Mouse (Mus musculus) frontal cortex, adult (tissue): ENCODE data around the gene 6030408B16Rik.
A peak's percentile ranks its signal among the peaks of the same experiment; 100 is the strongest.

Source experiments
- ATAC-seq: cut with Nextera tagmentation; 2 replicates; pipeline ENCODE4 v1.9.2; 2017; ENCODE audit warnings: mild to moderate bottlenecking, moderate library complexity, mixed read lengths; ENCODE audit not compliant: low TSS enrichment

6030408B16Rik gene

DNA sequence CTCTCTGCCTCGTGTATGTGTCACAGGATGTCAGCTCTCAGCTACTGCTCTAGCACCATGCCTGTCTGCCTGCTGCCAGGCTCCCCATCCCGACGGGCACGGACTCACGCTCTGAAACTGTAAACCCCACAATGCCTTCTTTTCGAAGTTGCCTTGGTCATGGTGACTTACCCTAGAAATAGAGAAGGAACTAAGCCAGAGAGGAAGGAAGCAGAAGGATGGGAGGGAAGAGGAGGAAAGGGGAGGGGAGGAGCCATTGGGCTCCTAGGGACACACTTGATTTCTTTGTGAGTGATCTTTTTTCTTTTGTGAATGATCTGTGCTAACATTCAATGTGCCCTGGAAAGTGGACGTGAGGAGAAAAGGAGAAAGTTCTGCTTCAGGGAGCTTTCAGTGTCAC is 5.0 kb downstream of the 6030408B16Rik start:
- ATAC-seq, result no peak

DNA sequence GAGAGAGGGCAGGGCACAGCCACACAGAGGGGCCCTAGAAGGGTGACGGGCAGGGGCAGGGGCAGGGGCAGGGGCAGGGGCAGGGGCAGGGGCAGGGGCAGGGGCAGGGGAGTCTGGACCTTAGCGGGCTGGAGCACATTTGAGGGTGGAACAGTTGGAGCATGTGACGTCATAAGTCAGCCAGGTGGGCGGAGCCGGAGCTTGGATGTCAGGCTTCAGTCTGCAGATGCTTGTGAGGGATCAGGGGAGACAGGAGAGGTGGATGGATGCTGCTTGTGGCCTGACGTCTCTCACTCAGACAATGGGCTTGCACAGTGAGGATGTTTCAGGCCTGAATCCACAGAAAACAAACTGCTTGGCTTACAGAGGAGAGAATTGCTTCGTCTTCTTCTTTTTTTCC is 5.5 kb downstream of the 6030408B16Rik start:
- no peak for ATAC-seq

DNA sequence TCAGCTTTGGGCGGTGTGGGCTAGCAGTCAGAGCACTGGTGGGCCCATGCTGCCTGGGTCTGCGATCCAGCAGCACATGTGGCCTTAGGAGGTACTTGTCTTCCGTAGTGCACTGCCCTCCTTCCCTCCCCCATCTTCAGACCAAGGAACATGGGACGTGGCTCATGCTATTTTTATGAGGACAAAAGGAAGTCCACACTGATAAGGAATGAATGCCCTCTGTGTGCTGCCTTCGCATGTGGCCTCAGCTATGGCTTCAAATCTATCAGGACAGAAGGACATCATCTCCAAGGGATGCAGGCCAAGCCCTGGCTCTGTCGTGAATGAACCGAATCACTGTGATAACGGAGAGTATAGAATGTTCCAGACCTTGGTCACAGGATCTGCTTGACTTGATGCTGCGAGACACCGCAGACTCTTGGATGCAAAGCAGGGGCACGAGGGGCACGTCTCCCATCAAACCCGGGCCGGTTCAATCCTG is 6.5 kb downstream of the 6030408B16Rik start:
- ATAC-seq, result no peak

DNA sequence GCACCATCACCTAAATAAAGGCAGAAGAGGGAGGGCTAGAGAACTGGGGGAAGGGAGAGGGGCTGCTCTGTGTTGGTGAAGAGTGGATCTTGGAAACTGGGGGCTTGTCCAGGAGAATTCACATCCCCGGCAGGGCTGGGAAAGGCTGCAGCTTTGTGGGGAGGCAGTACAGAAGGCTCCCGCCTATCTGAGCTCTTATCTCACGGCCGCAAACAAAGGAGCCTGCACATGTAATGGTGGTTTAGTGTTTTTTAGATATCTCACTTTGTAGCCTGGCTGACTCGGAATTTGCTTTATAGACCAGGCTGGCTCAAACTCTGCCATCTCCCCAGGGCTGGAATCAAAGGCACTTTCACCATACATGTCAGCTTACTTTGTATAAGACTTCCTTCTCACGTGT is 7.1 kb downstream of the 6030408B16Rik start:
- no peak for ATAC-seq

GRCm38 (mm10) chr15:101302201-101302600 is 9.2 kb downstream of the 6030408B16Rik start:
- no peak for ATAC-seq

DNA sequence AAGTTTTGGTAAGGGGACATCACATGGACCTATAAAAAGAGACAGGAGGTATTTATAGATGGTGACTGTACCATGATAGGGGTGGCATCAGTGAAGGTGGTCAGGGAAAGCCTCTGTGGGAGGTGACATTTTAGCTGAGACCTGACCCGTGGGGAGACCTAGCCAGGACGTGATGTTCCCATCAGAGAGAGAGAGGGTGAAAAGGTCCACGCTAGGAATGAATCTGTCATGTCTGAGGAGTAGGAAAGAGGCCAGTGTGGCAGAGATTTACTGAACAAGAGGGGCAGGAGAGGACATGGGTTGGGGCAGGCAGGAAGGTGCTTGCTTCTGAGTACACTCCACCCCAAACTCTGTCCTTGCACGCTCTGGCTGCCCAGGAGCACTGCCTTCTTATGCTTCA is 10.8 kb downstream of the 6030408B16Rik start:
- ATAC-seq, result no peak

DNA sequence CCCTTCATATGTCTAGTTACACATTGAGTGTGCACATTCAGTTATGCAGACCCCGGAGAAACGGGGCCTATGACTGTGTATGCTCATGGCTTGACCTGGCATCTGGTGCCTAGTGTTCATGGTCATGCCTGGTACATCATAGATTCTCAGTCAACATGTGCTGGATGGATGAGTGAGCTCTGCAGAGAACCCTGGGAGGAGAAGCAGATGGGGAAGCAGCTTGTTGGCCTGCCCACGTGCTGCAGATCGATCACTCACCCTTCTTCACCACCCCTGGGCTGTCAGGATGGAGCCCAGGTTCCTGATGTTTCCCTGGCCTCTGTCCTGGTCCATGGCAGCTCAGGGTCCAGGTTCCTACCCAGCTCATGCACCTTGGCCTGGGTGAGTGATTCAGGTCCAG is 13.4 kb downstream of the 6030408B16Rik start:
- ATAC-seq, result peak; percentile 42

GRCm38 (mm10) chr15:101308440-101309348 is 15.7 kb downstream of the 6030408B16Rik start:
- no peak for ATAC-seq

- ATAC-seq, result no peak
Measured at GRCm38 (mm10) chr15:101309493-101309892, 16.5 kb downstream of the 6030408B16Rik start.

DNA sequence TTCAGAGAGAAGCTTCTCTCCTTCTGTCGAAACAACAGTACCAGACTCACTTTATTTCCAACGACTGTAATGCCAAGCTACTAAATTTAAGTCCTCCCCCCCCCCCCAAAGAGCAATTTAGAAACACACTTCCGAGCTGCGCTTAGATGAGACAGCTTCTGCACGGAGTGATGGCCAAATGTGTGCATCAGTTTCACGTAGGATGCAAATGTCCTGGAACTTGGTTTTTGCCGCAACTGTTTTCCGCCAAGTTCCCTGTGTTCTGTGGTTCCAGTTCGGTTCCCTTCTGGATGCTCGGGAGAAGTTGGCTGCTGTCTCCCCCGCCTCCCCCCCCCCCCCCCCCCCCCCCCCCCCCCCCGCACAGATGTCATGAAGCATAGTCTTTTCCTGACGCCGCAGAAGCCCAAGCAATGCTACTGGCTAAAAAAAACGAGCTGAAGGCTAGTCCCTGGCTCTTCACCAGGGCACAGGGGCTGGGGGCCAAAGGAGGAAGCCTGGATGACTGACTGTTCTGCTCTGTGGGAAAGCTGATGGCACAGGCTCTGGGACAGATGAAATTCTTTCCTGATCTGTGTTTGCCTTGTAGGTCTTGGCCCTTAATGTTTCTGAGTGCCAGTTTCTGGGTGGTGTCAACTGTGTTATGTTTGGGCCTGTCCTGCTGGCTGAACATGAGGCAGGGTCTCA is 18.2 kb downstream of the 6030408B16Rik start:
- peak; percentile 76 for ATAC-seq

DNA sequence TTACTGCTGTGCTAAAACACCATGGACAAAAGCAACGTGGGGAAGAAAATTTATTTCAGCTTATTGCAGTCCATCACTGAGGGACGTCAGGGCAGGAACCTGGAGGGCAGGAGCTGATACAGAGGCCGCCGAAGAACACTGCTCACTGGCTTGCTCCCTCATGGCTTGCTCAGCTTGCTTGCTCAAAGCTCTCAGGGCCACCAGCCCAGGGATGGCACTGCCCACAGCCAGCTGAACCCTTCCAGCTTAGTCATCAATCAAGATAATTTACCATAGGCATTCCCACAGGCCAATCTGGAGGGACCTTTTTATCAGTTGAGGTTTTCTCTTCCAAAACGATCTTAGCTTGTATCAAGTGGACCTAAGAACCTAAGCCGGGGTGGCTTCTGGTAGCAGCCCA is 19.0 kb downstream of the 6030408B16Rik start:
- ATAC-seq, result no peak

- ATAC-seq, result no peak; the same call in 1 of the 2 replicates
Measured at GRCm38 (mm10) chr15:101315378-101315777, 22.4 kb downstream of the 6030408B16Rik start.

DNA sequence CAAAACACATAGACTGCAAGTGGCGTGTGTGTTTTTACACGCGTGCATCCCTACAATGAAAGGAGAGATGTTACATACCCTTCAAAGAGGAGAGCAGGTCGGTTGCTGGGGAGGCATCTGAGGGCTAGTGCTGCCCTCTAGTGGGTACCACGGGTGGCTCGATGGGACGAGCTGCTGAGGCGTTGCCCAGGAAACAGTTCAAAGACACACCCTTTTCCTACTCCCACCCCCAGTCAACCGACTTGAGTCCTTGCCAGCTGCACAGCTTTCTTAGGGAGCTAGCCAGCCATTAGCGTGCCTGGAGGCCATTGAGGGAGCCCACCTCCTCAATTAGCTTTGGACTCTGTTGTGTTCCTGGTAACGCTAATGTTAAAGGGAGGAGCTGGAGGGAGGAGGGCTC is 22.8 kb downstream of the 6030408B16Rik start:
- peak; percentile 86 for ATAC-seq

GRCm38 (mm10) chr15:101316279-101316912 is 23.4 kb downstream of the 6030408B16Rik start:
- no peak for ATAC-seq

GRCm38 (mm10) chr15:101316913-101317813 is 24.2 kb downstream of the 6030408B16Rik start:
- ATAC-seq, result no peak

DNA sequence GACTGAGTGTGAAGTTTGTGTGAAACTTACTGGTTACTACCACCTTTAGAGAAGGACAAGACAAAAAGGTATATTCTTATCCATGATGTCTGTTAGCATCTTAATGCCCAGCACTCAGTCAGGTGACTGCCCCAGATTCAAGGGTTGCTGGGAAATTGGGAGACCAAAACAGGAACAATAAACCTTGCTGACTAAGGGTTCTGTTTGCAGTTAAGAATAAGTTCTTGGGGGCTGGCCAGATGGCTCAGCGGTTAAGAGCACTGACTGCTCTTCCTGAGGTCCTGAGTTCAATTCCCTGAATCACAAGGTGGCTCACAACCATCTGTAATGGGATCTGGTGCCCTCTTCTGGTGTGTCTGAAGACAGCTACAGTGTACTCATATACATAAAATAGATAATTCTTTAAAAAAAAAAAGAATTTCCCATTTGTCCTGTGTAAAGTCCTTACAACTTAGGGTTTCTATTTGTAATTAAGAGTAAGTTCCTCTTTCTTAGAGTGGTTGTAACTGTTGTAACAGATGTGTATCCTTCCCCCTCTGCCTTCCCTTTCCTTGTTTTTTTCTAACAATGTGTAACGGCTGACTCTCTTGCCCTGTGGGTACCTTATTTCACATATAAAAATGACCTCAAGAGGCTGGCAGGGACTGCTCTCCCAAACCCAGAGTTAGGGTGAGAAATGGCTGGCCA is 24.9 kb downstream of the 6030408B16Rik start:
- ATAC-seq, result no peak

DNA sequence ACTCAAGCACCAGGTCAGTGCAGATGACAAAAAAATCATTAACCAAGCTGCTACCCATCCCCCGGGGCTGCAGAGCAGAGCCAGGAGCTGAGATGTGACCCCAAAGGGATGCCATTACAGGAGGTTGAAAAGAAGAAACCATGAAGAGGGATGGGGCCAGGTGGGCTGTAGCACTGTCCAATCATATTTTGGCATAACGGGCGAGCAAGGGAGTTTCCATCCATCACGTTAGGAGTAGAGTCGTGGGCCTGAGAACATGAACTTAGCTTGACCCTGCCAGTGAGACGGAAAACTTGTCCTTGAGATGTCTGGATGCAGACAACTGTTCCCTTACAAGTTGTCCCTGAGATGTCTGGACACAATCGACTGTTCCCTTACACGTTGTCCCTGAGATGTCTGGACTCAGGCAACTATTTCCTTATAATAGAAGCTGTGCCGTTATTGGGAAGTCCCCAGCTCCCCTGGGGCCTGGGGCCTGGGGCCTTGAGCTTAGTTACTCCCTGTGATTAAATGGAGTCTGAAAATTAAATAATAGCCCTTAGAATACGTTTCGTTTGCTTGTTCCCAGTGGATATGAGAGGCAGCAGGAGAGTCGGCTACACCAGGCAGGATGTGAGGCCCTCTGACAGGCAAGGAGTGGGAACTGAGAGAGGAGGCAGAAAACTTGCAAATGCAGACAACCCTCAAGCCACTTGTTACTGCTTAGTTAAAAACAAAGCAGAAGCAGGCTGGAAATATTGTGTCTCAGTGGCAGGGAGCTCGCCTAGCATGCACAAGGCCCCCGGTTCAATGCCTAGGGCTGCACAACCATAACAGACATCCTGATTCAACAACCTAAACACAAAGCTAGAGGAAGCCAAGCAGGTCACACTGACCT is 26.1 kb downstream of the 6030408B16Rik start:
- no peak for ATAC-seq

- ATAC-seq, result no peak
Measured at GRCm38 (mm10) chr15:101320010-101320617, 27.1 kb downstream of the 6030408B16Rik start.

DNA sequence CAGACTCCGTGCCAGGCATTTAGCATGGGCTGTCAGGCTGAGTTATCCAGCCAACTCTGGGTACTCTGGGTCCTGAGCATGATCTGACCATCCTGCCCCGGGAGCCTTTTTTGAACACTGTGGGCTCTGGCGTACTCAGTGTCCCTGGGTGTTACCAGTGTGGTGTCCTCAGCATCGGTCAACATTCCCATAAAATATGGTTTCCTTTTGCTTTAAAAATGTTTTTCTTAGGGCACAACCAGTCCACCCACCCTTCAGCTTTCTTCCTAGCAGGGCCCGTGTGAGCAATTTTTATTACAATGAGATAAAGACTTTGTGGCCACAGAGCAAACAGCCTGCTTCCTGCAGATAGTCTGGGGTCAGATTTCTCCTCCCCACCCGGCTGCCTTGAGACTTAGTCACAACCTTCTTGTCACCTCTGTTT is 27.6 kb downstream of the 6030408B16Rik start:
- ATAC-seq, result no peak
